Mouse (Mus musculus) left cerebral cortex, postnatal 14 days (tissue): ENCODE data around the gene Serpina3n. TPM values are rescaled to one million over a fixed set of nuclear protein-coding genes. Genes with fewer than 3 reads are reported as not detected.
"Not testable (repeated sequence)": the region's sequence is repeated elsewhere in the genome, so short reads cannot be mapped to it uniquely, and the experiment has no call there.

Source experiments
- DNase-seq, 2 experiments: peaks; one replicate each; pipeline ENCODE4 v3.0.0; 2021 to 2022; ENCODE audit warnings: low spot score in 2 of 2, mixed read lengths in 1 of 2
- intact Hi-C: fragments of 180-260 bp; cut with DNase I; formaldehyde crosslinking; loops from one replicate; pipeline ENCODE4 v1.15.1; 2025
- total RNA-seq, 2 experiments: library from RNA; stranded (reverse); gene quantifications; 2 replicates each; pipeline ENCODE4 v1.2.3; 2021

Gene Serpina3n
- total RNA-seq, 2 experiments from 2014 or later, result 5.4 to 8.9 TPM

DNA sequence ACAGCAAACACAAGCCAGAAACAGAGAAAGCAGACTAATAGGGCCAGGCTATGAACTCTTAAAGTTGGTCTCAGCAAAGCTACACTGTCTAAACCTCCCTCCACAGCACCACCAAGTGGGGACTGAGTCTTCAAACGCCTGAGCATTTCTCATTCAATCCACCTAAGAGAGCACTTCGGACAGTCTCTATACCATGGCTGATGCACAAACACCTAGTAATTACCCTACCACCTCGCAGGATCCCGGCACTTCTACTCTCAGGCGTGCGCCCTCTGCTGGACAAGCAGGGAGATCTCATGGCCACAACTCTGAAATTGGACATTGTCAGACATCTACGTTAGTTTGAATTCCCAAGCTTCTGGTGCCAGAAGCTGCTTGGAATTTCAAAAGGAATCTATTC is 20.4 kb downstream of the Serpina3n start:
- DNase-seq, result no peak
- intact Hi-C loops, result no loop called here

DNA sequence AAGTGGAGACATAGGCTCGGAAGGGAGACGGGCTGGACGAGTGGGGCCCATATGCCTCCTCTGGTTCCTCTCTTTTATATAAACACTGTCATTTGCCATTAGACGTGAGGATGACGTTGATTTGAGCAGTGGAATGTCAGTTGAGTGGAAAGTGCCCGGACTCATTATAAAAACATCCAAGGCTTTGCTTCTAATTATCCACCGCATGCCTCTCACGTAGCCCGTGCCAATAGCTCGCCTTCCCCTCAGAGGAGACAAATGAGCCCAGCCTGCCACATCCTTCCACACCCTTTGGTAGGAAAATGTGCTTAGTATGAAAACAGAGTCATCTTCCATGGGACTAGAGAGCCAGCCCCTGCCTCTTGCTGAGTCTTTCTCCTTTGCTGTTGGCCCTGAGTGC is 24.8 kb downstream of the Serpina3n start:
- intact Hi-C loops, result no loop called here
- DNase-seq, result no peak

DNA sequence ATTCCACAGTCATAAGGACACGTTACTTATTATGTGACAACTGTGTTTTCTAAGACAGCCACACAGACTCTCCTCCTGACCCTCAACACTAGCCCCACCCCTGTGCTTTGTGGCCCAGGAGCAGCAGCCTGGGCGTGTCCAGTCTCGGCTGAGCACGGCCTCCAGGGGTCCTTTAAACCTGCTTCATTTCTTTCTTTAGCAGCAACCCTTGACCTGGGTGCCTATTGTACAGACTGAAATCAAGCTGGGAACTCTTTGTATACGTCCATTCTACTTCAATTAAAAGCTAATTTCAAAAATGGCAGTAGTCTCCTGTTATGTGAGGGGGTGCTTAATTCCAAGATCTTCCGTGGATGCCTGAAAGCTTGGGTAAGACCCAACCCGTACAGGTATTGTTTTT is 26.7 kb downstream of the Serpina3n start:
- intact Hi-C loops, result no loop called here
- DNase-seq, result no peak

DNA sequence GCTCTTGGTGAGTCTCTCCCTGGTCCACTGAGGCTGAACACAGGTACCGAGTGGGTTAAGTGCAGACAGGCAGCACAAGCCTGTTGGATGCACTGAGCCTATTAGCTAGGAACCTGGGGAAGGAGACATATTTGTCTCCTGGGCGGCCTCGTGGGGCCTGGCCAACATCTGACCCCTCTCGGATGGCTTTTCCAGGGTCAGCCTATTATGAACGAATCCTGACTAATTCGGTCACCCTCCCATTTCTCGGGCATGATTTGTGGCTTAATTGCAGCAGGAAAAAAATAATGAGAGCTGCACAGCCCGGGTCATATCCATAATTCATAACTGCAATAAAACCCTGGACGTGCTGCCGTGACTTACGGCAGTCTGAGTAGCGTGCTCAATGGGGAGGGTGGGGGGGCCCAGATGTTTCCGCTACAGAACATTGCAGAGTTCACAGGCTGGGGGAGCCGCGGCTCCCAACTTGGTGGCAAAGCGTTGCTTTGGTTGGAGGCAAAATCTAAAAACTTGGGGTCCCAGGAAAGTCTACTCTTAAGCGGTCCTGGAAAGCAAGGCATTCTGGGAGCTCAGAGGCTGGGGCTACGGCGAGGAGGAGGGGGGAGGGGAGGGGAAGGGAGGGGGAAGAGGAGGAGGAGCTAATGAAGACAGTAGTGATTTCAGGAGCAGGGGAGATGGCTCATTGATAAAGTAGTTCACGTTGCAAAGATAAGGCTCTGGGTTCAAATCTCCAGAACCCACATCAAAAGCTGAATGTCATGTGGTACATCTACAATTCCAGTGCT is 27.6 kb downstream of the Serpina3n start:
- DNase-seq, result no peak
- intact Hi-C loops, result no loop called here

DNA sequence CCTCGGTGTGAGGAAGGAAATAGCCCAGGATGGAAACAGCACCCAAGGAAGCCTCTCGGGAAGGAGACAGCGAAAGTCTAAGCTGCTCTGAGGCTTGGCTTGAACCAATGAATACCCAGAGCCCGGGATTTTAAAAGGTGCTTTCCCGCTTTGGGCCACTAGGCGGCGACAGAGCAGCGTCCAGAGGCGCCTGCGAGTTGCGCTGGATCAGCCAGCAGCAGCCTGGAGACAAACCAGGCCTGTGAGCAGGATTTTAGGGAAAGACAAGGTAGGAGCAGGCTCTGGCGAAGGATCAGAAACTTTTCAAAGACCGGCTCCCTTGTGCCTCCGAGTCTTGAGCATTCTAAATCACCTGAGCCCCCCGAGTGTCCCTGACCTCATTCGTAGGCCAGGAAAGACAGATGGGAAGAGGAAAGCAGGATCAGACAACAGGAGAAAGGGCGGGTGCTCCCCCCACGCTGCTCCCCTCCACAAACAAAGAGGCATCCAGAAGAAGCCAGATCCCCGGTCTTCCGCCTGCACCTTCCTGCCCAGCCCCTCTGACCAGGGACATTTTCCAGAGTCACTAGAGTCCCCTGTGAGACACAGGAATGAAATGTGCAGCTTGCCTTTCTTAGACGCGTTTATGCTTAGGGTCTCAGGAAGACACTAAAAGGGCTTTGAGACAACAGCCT is 33.7 kb downstream of the Serpina3n start:
- intact Hi-C loops, result loop anchor here (2.0 to 5.0 kb wide), 2 partner anchors 257 to 499 kb away; no protein-coding TSS in a partner anchor
- peak; percentile 89 to 94 for DNase-seq

DNA sequence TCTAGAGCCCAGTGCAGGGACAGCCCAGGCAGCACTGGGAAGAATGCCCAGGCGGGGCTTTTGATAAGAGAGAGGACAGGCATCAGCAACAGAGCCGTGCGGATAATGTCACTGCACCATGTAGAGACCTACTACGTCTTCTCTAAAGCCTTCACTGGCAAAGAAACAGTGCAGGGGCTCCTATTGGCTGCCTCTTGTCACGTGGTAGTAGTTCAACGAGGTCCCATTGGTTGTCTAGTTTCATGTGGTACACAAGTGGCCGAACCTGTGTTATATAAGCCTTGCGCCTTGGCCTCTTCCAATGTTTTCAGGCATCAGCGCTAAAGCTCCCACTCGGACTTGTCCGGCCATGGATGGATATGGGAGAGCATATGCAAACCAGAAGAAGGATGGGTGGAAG is 37.2 kb downstream of the Serpina3n start:
- intact Hi-C loops, result loop anchor here (5.0 kb wide), 1 partner anchor 254 kb away; no protein-coding TSS in a partner anchor
- DNase-seq, result no peak

DNA sequence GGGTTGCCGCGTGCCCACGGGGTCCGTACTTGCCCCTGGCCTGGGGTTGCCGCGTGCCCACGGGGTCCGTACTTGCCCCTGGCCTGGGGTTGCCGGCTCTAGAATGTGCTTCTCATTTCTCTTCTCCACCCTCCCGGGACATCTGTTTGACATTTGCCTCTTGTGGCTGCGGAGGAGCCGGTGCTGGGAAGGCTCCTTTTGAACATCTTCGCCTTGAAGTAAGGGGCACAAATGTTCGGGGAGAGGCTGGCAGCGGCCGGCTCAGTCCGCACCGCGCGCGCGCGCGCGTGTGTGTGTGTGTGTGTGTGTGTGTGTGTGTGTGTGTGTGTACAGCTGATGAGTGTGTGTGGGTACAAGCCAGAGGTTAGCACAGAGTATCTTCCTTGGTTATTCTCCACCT is 40.5 kb downstream of the Serpina3n start:
- DNase-seq, intact Hi-C loops: not testable (repeated sequence)

DNA sequence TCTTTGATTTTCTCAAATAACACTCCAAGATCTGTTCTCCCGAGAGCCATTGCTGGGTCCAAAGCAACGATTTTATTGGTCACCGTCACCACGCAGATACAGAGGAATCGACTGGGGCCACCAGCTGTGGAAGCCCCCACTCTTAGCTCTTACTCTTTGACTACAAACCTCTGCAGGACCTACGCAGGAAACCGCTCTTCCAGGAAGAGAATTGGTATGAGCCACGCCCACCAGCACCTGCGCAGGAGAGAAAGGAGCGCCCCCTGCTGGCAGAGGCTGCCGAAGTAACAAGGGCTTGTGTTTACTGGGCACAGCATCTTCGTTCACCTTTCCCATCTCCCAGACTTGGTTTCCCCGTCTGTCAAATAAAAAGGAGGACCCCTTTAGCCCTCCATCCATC is 41.6 kb downstream of the Serpina3n start:
- peak in 1 of 2 experiments; percentile 41 for DNase-seq
- intact Hi-C loops, result no loop called here

DNA sequence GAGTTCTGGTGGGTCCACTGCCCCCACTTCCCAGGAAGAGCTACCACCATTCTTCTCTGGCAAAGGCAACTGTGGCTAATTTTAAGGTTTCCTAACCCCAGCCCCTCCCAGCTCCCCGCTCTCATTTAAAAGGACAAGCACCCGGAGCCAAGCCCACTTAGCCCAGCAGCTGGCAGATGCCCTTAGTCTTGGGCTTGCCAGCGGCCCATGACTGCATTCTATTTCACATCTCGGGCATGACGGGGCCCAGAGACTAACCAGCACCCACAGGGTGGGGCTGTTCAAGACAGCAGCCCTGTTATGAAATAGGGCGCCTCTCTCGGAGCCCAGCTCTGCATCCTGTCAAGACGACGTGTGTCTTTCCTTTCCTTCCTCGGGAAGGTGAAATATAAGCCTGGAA is 43.7 kb downstream of the Serpina3n start:
- DNase-seq, result no peak
- intact Hi-C loops, result no loop called here

DNA sequence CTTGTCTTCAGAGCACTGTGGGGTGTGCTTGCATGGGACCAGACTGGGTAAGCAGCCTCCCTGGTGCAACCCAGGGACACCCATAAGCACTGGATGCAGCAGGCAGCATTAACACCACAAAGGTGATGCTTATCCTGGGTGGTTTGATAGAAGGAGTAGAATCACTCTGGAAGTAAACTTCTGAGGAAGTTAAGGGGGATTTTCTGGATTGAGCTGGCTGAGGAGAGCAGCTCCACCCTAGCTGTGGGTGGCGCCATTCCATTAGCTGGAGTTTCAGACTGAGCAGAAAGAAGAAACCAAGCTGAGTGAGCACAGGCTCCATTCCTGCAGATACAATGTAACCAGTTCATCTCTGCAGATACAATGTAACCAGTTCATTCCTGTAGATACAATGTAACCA is 46.5 kb downstream of the Serpina3n start:
- no peak for DNase-seq
- intact Hi-C loops, result no loop called here

DNA sequence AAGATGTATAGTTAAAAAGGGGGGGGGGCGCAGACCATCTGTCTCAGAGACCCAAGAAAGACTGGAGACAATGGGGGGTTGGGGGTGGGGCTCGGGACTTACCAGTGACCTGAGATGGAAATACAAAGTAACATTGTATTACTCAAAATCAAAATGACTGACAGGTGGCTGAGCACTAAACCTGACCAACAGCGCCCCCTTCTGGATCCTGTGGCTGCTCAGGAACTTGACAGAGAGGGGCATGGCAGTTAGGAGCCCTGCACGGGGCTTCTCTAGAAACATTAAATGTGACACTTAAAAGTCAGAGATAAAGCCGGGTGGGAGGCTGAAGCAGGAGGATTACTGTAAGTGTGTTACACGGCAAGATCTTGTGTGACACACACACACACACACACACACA is 52.8 kb downstream of the Serpina3n start:
- intact Hi-C loops, result no loop called here
- DNase-seq, result no peak

DNA sequence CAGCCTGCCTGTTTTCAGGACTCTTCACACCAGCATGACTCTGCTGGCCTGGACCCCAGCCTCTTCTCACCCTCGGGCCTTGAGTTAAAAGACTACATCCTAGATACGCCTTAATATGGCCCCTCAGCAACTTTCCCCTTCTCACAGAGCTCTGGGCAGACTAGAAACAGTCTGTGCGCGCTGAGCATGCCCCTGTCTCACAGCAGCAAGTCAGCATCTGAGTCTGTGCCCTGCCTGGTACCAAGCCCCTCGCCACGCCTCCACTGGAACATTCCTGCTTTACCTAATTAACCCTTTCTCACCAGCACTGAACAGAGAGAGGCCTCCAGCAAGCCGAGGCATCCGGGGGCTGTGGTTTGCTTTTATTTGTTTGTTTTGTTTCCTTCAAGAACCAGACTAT is 54.8 kb downstream of the Serpina3n start:
- no peak for DNase-seq
- intact Hi-C loops, result no loop called here

Other genes starting within 250 kb of the Serpina3n start
- not detected for gene Serpina3f, start 192.2 kb upstream of the Serpina3n start, total RNA-seq
- under 1 TPM; 0.26 to 0.27 TPM for gene Serpina3g, start 170.5 kb upstream of the Serpina3n start, total RNA-seq
- gene Serpina3i, start 143.6 kb upstream of the Serpina3n start, total RNA-seq, result not detected
- gene Serpina3j, start 92.2 kb upstream of the Serpina3n start, total RNA-seq, result not detected
- gene Serpina3k, start 68.2 kb upstream of the Serpina3n start, total RNA-seq, result not detected
- not detected for gene Serpina3m, start 68.2 kb upstream of the Serpina3n start, total RNA-seq
- gene Gsc, start 66.6 kb downstream of the Serpina3n start, total RNA-seq, result not detected